Mouse (Mus musculus): ENCODE measurements around the gene Dip2b. TPM values are rescaled to one million over a fixed set of nuclear protein-coding genes. Genes with fewer than 3 reads are reported as not detected.
A peak's percentile ranks its signal among the peaks of the same experiment; 100 is the strongest.

The Dip2b gene
- polyA plus RNA-seq, 1 experiment from 2014 or later = 22.3 TPM

DNA sequence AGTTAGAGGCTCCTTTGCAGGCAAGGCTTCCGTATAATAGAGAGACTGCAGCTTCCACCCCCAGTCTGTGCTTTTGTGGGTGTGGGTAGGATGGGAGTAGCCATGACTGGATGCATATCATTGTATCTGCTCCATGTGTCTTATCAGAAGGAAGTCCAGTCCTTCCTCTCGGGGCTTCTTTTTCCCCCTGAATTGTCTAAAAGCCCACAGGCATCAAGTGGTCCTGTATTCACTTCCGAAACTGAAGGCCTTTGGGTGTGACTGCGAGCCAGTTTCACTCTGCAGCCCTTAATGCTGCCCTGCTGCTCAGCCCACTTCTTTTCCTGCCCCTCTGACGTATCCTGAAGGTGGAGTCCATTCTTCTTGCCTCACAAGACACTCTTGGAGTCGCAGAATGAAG, 86.8 kb downstream of the Dip2b start:
- Histone ChIP-seq H3K4me3 (ENCODE audit: low read depth, low read length) (no peak overlapping the region), H3K9ac (ENCODE audit: low read length) (no peak overlapping the region), H3K4me1 (ENCODE audit: control insufficient read depth, insufficient read depth, low read length) (0 out of 2 replicates have a peak, but pooled peaks cover 4% of the 10 kb centered on the region), H3K27ac (ENCODE audit: low read depth, low read length) (no peak overlapping the region), H3K4me2 (no peak overlapping the region), H3K9me3 (ENCODE audit: control insufficient read depth, low read length) (no peaks in the 10 kb centered on the region), H3K36me3 (ENCODE audit: control insufficient read depth, insufficient read depth, low read length) (no peaks in the 10 kb centered on the region), H3K27me3 (ENCODE audit: control insufficient read depth, insufficient read depth, low read length) (no peaks in the 10 kb centered on the region)
- ATAC-seq (ENCODE audit: low FRiP score) (no peak), DNase-seq (ENCODE audit: low spot score, missing footprints) (no peak)
- WGBS = 88% methylated on average over 6 of the region's 6 CpGs

DNA sequence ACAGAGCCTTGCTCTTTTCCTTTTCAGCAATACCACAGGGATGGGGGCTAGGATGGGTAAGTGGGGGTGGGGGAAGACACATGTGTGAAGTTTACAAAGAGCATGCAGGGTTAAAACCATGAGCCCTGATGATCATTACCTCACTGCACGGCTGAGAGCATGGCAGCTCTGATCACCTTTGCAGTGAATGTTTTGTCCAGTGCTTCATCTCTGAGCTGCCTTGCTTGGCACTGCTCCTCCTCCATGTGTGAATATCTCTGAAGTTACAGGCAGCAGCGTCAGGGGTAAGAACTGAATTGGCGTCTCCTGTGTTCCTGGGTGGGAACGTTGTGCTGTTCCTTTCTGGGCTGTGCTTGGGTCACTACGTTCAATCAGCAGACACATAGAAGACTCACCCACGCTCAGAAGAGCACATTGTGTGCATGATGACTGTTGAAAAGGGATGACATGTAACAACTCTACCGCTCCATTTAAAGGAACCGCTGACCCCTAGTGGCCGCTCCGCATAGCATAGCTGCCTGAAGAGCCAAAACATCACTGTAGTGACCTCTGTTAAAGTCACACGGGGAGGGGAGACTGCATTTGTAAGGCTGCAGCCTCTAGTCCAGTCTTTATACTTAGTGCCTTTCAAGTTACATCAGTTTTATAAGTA, 88.1 kb downstream of the Dip2b start:
- Histone ChIP-seq H3K36me3 (ENCODE audit: control insufficient read depth, insufficient read depth, low read length) (no peaks in the 10 kb centered on the region), H3K4me1 (ENCODE audit: control insufficient read depth, insufficient read depth, low read length) (0 out of 2 replicates have a peak, but pooled peaks cover 4% of the 10 kb centered on the region), H3K27ac (ENCODE audit: low read depth, low read length) (no peak overlapping the region), H3K9ac (ENCODE audit: low read length) (no peak overlapping the region), H3K4me3 (ENCODE audit: low read depth, low read length) (no peak overlapping the region), H3K9me3 (ENCODE audit: control insufficient read depth, low read length) (no peaks in the 10 kb centered on the region), H3K27me3 (ENCODE audit: control insufficient read depth, insufficient read depth, low read length) (no peaks in the 10 kb centered on the region), H3K4me2 (no peak overlapping the region)
- WGBS = 15% methylated on average over 11 of the region's 11 CpGs
- peak; percentile 72 for ATAC-seq (ENCODE audit: low FRiP score)
- peak; percentile 97 for DNase-seq (ENCODE audit: low spot score, missing footprints)

DNA sequence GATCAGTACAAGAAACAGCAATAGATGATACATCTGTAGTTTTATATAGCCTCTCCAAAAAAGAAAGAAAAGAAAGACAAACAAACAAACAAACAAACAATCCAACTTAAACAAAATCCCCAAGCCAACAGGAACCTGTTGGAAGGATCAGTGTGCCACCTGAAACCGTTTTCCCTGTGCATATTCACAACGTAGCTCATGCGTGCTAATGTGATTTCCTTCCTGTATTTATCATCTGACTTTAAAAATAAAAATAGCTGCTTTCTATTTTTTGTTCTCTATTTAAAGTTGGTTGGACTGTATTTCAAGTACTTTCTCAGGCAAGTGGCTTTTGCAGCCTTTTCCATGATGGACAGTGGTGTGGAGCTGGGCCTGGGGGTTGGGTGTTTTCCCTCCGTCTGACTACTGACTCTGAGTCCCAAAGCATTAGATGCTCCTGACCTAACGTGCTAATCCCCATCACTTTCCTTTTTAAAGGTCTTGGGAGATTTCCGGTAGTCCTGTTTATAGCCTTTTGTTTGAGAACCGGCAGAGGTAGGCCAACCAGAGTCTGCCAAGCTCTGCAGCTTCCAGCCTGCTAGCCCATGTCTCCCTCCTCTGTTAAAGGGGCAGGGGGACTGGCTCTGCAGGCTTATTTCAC, 90.8 kb downstream of the Dip2b start:
- 0 out of 2 replicates have a peak, but pooled peaks cover 4% of the 10 kb centered on the region for H3K4me1 ChIP-seq (ENCODE audit: control insufficient read depth, insufficient read depth, low read length)
- no peaks in the 10 kb centered on the region for H3K9me3 ChIP-seq (ENCODE audit: control insufficient read depth, low read length)
- DNase-seq (ENCODE audit: low spot score, missing footprints) (no peak), ATAC-seq (ENCODE audit: low FRiP score) (no peak)
- no peak overlapping the region for H3K4me2 ChIP-seq
- H3K27me3 ChIP-seq (ENCODE audit: control insufficient read depth, insufficient read depth, low read length) = no peaks in the 10 kb centered on the region
- no peak overlapping the region for H3K27ac ChIP-seq (ENCODE audit: low read depth, low read length)
- no peak overlapping the region for H3K9ac ChIP-seq (ENCODE audit: low read length)
- WGBS = 63% methylated on average over 7 of the region's 7 CpGs
- H3K36me3 ChIP-seq (ENCODE audit: control insufficient read depth, insufficient read depth, low read length) = no peaks in the 10 kb centered on the region
- H3K4me3 ChIP-seq (ENCODE audit: low read depth, low read length) = no peak overlapping the region

DNA sequence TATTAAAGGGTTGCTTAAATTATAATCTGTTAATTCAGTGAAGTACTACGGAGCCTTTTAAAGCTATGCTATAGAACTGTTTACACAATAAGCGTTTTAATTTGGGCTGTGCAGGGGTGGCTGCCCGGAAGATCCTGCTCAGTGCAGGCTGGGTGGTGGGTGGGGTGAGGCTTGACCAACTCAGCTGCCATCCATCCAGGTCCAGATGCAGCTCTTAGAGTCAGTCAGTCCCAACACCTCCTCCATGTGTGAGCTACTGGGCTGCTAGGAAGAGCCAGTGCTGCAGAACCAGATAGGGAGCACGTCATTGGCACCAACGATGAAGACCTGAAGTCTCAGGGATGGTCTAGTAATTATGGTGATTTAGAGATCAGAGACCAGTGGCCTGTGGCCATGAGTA, 101.2 kb downstream of the Dip2b start:
- ATAC-seq (ENCODE audit: low FRiP score) = no peak
- Histone ChIP-seq H3K27me3 (ENCODE audit: control insufficient read depth, insufficient read depth, low read length) (no peaks in the 10 kb centered on the region), H3K36me3 (ENCODE audit: control insufficient read depth, insufficient read depth, low read length) (no peaks in the 10 kb centered on the region), H3K4me2 (no peak overlapping the region), H3K9me3 (ENCODE audit: control insufficient read depth, low read length) (no peaks in the 10 kb centered on the region), H3K4me1 (ENCODE audit: control insufficient read depth, insufficient read depth, low read length) (no peaks in the 10 kb centered on the region), H3K27ac (ENCODE audit: low read depth, low read length) (no peak overlapping the region), H3K9ac (ENCODE audit: low read length) (no peak overlapping the region), H3K4me3 (ENCODE audit: low read depth, low read length) (no peak overlapping the region)
- 95% methylated on average over 5 of the region's 5 CpGs for WGBS
- no peak for DNase-seq (ENCODE audit: low spot score, missing footprints)

DNA sequence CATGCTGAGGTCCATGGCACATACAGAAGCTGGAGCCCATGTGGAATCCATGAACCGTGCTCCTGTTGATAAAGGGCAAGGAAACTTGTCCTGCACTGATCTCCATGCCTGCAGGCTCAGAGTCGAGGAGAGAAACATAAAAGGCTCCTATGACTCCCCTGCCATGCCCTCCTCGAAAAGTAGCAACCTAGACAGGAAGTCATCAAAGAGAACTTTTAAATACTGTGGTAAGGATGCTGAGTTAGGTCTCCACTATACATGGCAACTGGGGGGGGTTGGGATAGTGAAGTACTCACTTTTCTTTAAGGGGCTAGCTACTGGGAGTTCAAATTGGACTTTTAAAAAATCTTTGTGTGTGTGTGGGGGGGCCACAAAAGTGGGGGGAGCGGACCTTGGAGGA, 102.0 kb downstream of the Dip2b start:
- H3K9ac ChIP-seq (ENCODE audit: low read length) = no peak overlapping the region
- no peaks in the 10 kb centered on the region for H3K27me3 ChIP-seq (ENCODE audit: control insufficient read depth, insufficient read depth, low read length)
- 82% methylated on average over 4 of the region's 4 CpGs for WGBS
- H3K9me3 ChIP-seq (ENCODE audit: control insufficient read depth, low read length) = no peaks in the 10 kb centered on the region
- no peak overlapping the region for H3K4me3 ChIP-seq (ENCODE audit: low read depth, low read length)
- no peak overlapping the region for H3K27ac ChIP-seq (ENCODE audit: low read depth, low read length)
- no peak for DNase-seq (ENCODE audit: low spot score, missing footprints)
- H3K36me3 ChIP-seq (ENCODE audit: control insufficient read depth, insufficient read depth, low read length) = no peaks in the 10 kb centered on the region
- H3K4me1 ChIP-seq (ENCODE audit: control insufficient read depth, insufficient read depth, low read length) = no peaks in the 10 kb centered on the region
- no peak for ATAC-seq (ENCODE audit: low FRiP score)
- no peak overlapping the region for H3K4me2 ChIP-seq

DNA sequence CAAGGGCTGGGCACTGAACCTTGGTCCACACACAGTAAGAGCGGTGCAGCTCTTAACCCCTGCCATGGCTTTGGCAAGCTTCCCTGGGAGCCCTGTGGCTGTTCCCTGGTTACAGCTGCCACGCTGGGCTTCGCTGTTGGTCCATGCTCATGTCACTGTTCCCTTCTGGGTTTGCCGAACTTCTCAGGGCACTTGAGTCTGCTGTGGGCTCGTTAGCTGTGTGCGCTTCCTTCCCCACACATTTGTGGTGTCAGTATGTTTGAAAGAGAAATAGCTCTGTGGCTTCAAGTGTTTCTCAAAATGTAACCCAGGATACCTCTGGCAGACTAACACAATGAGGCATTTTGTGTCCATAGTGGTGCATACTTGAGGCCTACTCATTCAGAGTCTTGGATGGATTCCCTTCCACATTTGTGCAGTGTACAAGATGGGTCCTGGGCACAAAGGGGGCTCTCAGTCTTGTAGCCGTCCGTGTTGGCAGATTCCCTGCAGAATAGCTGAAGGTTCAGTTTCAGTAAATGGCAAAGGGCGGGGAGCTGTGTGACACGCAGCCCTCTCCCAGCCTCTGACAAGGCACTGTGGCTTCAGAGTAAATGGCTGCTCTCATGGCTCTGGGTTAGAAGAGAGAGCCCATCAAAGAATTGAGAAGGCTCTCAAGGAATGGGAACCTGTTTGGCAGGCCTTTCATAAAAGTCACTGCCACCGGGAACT, 104.8 kb downstream of the Dip2b start:
- H3K9ac ChIP-seq (ENCODE audit: low read length) = no peak overlapping the region
- H3K4me1 ChIP-seq (ENCODE audit: control insufficient read depth, insufficient read depth, low read length) = no peaks in the 10 kb centered on the region
- H3K27ac ChIP-seq (ENCODE audit: low read depth, low read length) = no peak overlapping the region
- no peaks in the 10 kb centered on the region for H3K9me3 ChIP-seq (ENCODE audit: control insufficient read depth, low read length)
- H3K36me3 ChIP-seq (ENCODE audit: control insufficient read depth, insufficient read depth, low read length) = no peaks in the 10 kb centered on the region
- ATAC-seq (ENCODE audit: low FRiP score) (no peak), DNase-seq (ENCODE audit: low spot score, missing footprints) (no peak)
- H3K27me3 ChIP-seq (ENCODE audit: control insufficient read depth, insufficient read depth, low read length) = no peaks in the 10 kb centered on the region
- H3K4me2 ChIP-seq = no peak overlapping the region
- 86% methylated on average over 11 of the region's 11 CpGs for WGBS
- no peak overlapping the region for H3K4me3 ChIP-seq (ENCODE audit: low read depth, low read length)

DNA sequence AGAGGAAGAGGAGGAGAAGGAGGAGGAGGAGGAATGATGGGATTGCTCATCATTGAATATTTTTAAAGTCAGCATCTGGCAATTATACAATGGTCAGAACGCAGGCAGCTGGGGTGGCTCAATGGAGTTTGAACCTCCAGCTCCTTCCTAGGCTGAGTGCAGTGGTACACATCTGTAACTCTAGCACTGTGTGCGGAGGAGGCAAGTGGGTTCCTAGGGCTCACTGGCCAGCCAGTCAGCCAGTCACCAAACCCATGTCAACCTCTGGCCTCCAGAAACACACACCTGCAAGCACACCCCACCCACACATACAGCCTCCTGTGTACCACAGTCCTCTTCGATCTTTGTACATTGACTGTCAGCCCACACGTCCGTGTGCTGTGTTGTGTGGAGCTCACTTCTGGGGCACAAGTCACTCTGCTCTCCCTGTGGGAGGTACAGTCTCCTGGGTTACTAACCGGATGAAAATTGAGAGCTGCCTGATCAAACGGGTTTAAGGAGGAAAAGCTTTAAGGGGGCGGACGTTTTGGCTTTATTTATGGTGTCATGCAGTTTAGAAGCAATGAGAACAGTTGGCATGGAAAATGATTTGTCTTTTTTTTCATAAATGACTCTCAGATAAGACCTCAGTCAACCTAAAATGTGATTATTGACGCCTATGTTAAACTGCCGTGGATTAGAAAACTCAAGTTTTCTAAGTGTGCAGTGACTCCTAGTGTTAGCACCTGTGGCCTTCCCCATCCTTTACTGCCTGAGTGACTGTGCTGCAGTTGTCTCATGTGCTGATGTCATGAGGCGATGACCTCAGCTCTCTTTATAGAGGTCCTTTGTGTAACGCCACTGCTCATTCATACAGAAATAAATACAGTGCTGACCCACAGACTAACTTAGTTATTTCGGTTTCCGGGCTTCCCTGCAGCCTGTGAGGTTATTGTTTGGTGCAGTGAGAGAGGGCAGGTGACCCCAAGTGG, 106.7 kb downstream of the Dip2b start:
- H3K4me1 ChIP-seq (ENCODE audit: control insufficient read depth, insufficient read depth, low read length) = no peaks in the 10 kb centered on the region
- H3K9ac ChIP-seq (ENCODE audit: low read length) = no peak overlapping the region
- 81% methylated on average over 15 of the region's 15 CpGs for WGBS
- H3K4me3 ChIP-seq (ENCODE audit: low read depth, low read length) = no peak overlapping the region
- DNase-seq (ENCODE audit: low spot score, missing footprints) (no peak), ATAC-seq (ENCODE audit: low FRiP score) (no peak)
- H3K36me3 ChIP-seq (ENCODE audit: control insufficient read depth, insufficient read depth, low read length) = no peaks in the 10 kb centered on the region
- no peak overlapping the region for H3K27ac ChIP-seq (ENCODE audit: low read depth, low read length)
- no peaks in the 10 kb centered on the region for H3K9me3 ChIP-seq (ENCODE audit: control insufficient read depth, low read length)
- H3K4me2 ChIP-seq = no peak overlapping the region
- no peaks in the 10 kb centered on the region for H3K27me3 ChIP-seq (ENCODE audit: control insufficient read depth, insufficient read depth, low read length)

DNA sequence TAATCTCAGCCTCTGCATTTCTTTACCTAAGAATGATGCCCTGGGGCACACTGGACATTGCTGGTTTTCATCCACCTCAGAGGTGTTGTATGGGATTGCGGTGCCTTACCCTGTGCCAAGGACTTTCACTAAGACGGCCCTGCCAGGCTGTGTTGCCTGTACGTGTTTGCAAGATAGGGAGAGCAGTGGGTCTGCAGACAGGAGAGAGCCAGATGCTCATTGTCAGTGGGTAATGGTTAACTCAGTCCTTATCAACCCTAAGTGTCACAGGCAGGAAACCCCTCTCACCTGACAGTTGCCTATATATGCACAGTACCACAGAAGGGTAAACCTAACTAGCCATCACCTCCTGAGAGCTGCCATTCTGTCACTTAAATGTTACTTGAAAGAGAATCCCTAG, 107.5 kb downstream of the Dip2b start:
- Histone ChIP-seq H3K36me3 (ENCODE audit: control insufficient read depth, insufficient read depth, low read length) (no peaks in the 10 kb centered on the region), H3K4me1 (ENCODE audit: control insufficient read depth, insufficient read depth, low read length) (no peaks in the 10 kb centered on the region), H3K4me2 (no peak overlapping the region), H3K27ac (ENCODE audit: low read depth, low read length) (no peak overlapping the region), H3K4me3 (ENCODE audit: low read depth, low read length) (no peak overlapping the region), H3K9ac (ENCODE audit: low read length) (no peak overlapping the region), H3K9me3 (ENCODE audit: control insufficient read depth, low read length) (no peaks in the 10 kb centered on the region), H3K27me3 (ENCODE audit: control insufficient read depth, insufficient read depth, low read length) (no peaks in the 10 kb centered on the region)
- DNase-seq (ENCODE audit: low spot score, missing footprints) = no peak
- no peak for ATAC-seq (ENCODE audit: low FRiP score)
- WGBS = 91% methylated on average over 3 of the region's 3 CpGs

Measured in midbrain, embryonic 11.5 days (tissue).